Mouse (Mus musculus) hindbrain, embryonic 13.5 days (tissue): ENCODE results near the gene Repin1. TPM values are rescaled to one million over a fixed set of nuclear protein-coding genes. Genes with fewer than 3 reads are reported as not detected.

Experiments used
- ATAC-seq: fragments of 200-750 bp; cut with Nextera tagmentation; 2 replicates; pipeline ENCODE4 v1.8.0; 2017; ENCODE audit warnings: moderate TSS enrichment; ENCODE audit not compliant: low FRiP score
- H3K27ac ChIP-seq: fragments of 300-500 bp; sonication (generic); 2 replicates; pipeline ENCODE4 v1.5.1; 2015; ENCODE audit warnings: inconsistent platforms, mild to moderate bottlenecking, moderate library complexity
- H3K27me3 ChIP-seq: fragments of 300-500 bp; sonication (generic); 2 replicates; pipeline ENCODE4 v1.6.1; 2015; ENCODE audit warnings: mild to moderate bottlenecking, inconsistent platforms
- H3K36me3 ChIP-seq: fragments of 300-500 bp; sonication (generic); 2 replicates; pipeline ENCODE4 v1.6.1; 2015; ENCODE audit warnings: mild to moderate bottlenecking, inconsistent platforms
- H3K4me1 ChIP-seq: fragments of 300-500 bp; sonication (generic); replicated peaks from 2 replicates; pipeline ENCODE4 v1.6.1; 2015; ENCODE audit warnings: inconsistent platforms
- H3K4me2 ChIP-seq: fragments of 300-500 bp; sonication (generic); 2 replicates; pipeline ENCODE4 v1.6.1; 2015; ENCODE audit warnings: inconsistent platforms, mild to moderate bottlenecking, moderate library complexity
- H3K4me3 ChIP-seq: fragments of 300-500 bp; sonication (generic); 2 replicates; pipeline ENCODE4 v1.5.1; 2015; ENCODE audit warnings: mild to moderate bottlenecking, inconsistent platforms
- H3K9ac ChIP-seq: fragments of 300-500 bp; sonication (generic); 2 replicates; pipeline ENCODE4 v1.6.1; 2015; ENCODE audit warnings: mild to moderate bottlenecking, inconsistent platforms
- H3K9me3 ChIP-seq: fragments of 300-500 bp; sonication (generic); 2 replicates; pipeline ENCODE4 v1.6.1; 2016; ENCODE audit warnings: inconsistent platforms
- WGBS: fragments of 180-500 bp; shearing (Covaris S2); methylation state at CpG from one replicate; pipeline ENCODE4 v1.1.7; 2015; 5-methylcytosine and 5-hydroxymethylcytosine counted together
- polyA plus RNA-seq: library from polyadenylated mRNA; unstranded; fragments of >200 nt; fragmentation: Nextera tagmentation; extraction: Ambion mirVana; gene quantifications from 2 replicates; pipeline ENCODE4 v1.2.1, GENCODE M21; 2015

The Repin1 gene
- polyA plus RNA-seq, 1 experiment from 2014 or later = 39.3 TPM

GRCm38 (mm10) chr6:48566312-48566711 is 27.4 kb upstream of the Repin1 start:
- Histone ChIP-seq H3K4me1 (peaks cover 20% of the 10 kb centered on the region; the same call in 1 of the 2 replicates), H3K9me3 (no peaks in the 10 kb centered on the region), H3K36me3 (peaks cover 65% of the 10 kb centered on the region), H3K27ac (no peak overlapping the region), H3K27me3 (no peaks in the 10 kb centered on the region), H3K4me3 (no peak overlapping the region), H3K4me2 (no peak overlapping the region), H3K9ac (no peak overlapping the region)
- ATAC-seq = no peak
- WGBS = 60% methylated on average over 5 of the region's 5 CpGs

- no peak overlapping the region for H3K4me2 ChIP-seq
- H3K4me3 ChIP-seq = no peak overlapping the region
- peaks cover 20% of the 10 kb centered on the region; the same call in 1 of the 2 replicates for H3K4me1 ChIP-seq
- H3K36me3 ChIP-seq = peaks cover 60% of the 10 kb centered on the region
- ATAC-seq = 0 out of 2 replicates have a peak, but pooled peaks have one; percentile 36
- H3K27ac ChIP-seq = no peak overlapping the region
- H3K9me3 ChIP-seq = no peaks in the 10 kb centered on the region
- WGBS = 84% methylated on average over 21 of the region's 21 CpGs
- no peaks in the 10 kb centered on the region for H3K27me3 ChIP-seq
- H3K9ac ChIP-seq = peak overlapping the region; percentile 8; the same call in 1 of the 2 replicates
Measured at GRCm38 (mm10) chr6:48568036-48568984, 25.4 kb upstream of the Repin1 start.

GRCm38 (mm10) chr6:48569065-48569807 is 24.4 kb upstream of the Repin1 start:
- Histone ChIP-seq H3K4me3 (no peak overlapping the region), H3K9me3 (no peaks in the 10 kb centered on the region), H3K9ac (no peak overlapping the region), H3K4me2 (no peak overlapping the region), H3K4me1 (peaks cover 20% of the 10 kb centered on the region; the same call in 1 of the 2 replicates), H3K27ac (no peak overlapping the region), H3K36me3 (peaks cover 51% of the 10 kb centered on the region), H3K27me3 (no peaks in the 10 kb centered on the region)
- no peak for ATAC-seq
- 84% methylated on average over 8 of the region's 8 CpGs for WGBS

- Histone ChIP-seq H3K4me1 (peaks cover 10% of the 10 kb centered on the region; the same call in 1 of the 2 replicates), H3K4me3 (no peak overlapping the region), H3K27me3 (no peaks in the 10 kb centered on the region), H3K9ac (no peak overlapping the region), H3K4me2 (no peak overlapping the region), H3K27ac (no peak overlapping the region), H3K9me3 (no peaks in the 10 kb centered on the region), H3K36me3 (peaks cover 26% of the 10 kb centered on the region)
- 90% methylated on average over 5 of the region's 5 CpGs for WGBS
- no peak for ATAC-seq
Measured at GRCm38 (mm10) chr6:48572014-48572413, 21.7 kb upstream of the Repin1 start.

- peaks cover 10% of the 10 kb centered on the region; the same call in 1 of the 2 replicates for H3K4me1 ChIP-seq
- 30% methylated on average over 6 of the region's 6 CpGs for WGBS
Measured at GRCm38 (mm10) chr6:48572572-48573061, 21.1 kb upstream of the Repin1 start, which contains the start of gene Rarres2. Gene Rarres2 (minus strand): TSS chr6:48572789.

GRCm38 (mm10) chr6:48573280-48573679 is 20.4 kb upstream of the Repin1 start:
- Histone ChIP-seq H3K4me1 (0 out of 2 replicates have a peak, but pooled peaks cover 5% of the 10 kb centered on the region), H3K9me3 (no peaks in the 10 kb centered on the region), H3K27ac (no peak overlapping the region), H3K27me3 (no peaks in the 10 kb centered on the region), H3K4me3 (no peak overlapping the region), H3K4me2 (no peak overlapping the region), H3K9ac (no peak overlapping the region), H3K36me3 (peaks cover 21% of the 10 kb centered on the region)
- no peak for ATAC-seq
- 74% methylated on average over 10 of the region's 10 CpGs for whole genome bisulfite sequencing

More at GRCm38 (mm10) chr6:48572572-48573061, 21.1 kb upstream of the Repin1 start, which contains the start of gene Rarres2:
- H3K9me3 ChIP-seq = no peaks in the 10 kb centered on the region
- H3K4me3 ChIP-seq = no peak within 1 kb of the TSS
- no peak within 1 kb of the TSS for H3K4me2 ChIP-seq
- ATAC-seq = no peak
- no peaks in the 10 kb centered on the region for H3K27me3 ChIP-seq
- no peak within 1 kb of the TSS for H3K27ac ChIP-seq
- peaks cover 26% of the 10 kb centered on the region for H3K36me3 ChIP-seq
- no peak within 1 kb of the TSS for H3K9ac ChIP-seq

- no peak overlapping the region for H3K9ac ChIP-seq
- no peak overlapping the region for H3K4me2 ChIP-seq
- H3K27ac ChIP-seq = no peak overlapping the region
- no peaks in the 10 kb centered on the region for H3K9me3 ChIP-seq
- H3K36me3 ChIP-seq = peaks cover 14% of the 10 kb centered on the region
- no peak overlapping the region for H3K4me3 ChIP-seq
- H3K4me1 ChIP-seq = no peaks in the 10 kb centered on the region
- H3K27me3 ChIP-seq = no peaks in the 10 kb centered on the region
- 70% methylated on average over 3 of the region's 3 CpGs for WGBS
- no peak for ATAC-seq
Measured at GRCm38 (mm10) chr6:48573981-48574380, 19.7 kb upstream of the Repin1 start.

GRCm38 (mm10) chr6:48578736-48579135 is 14.9 kb upstream of the Repin1 start:
- Histone ChIP-seq H3K9ac (no peak overlapping the region), H3K27me3 (no peaks in the 10 kb centered on the region), H3K4me2 (no peak overlapping the region), H3K27ac (no peak overlapping the region), H3K4me1 (no peaks in the 10 kb centered on the region), H3K36me3 (no peaks in the 10 kb centered on the region), H3K9me3 (no peaks in the 10 kb centered on the region), H3K4me3 (no peak overlapping the region)
- no peak for ATAC-seq
- 66% methylated on average over 5 of the region's 5 CpGs for WGBS

- Histone ChIP-seq H3K4me1 (no peaks in the 10 kb centered on the region), H3K9ac (no peak overlapping the region), H3K36me3 (no peaks in the 10 kb centered on the region), H3K9me3 (no peaks in the 10 kb centered on the region), H3K4me2 (no peak overlapping the region), H3K4me3 (no peak overlapping the region), H3K27me3 (no peaks in the 10 kb centered on the region), H3K27ac (no peak overlapping the region)
- ATAC-seq = no peak
- 46% methylated on average over 5 of the region's 5 CpGs for WGBS
Measured at GRCm38 (mm10) chr6:48579215-48579648, 14.5 kb upstream of the Repin1 start.

- WGBS = 29% methylated on average over 3 of the region's 3 CpGs
- H3K36me3 ChIP-seq = no peaks in the 10 kb centered on the region
- no peak for ATAC-seq
- no peak overlapping the region for H3K27ac ChIP-seq
- no peaks in the 10 kb centered on the region for H3K9me3 ChIP-seq
- no peaks in the 10 kb centered on the region for H3K4me1 ChIP-seq
- H3K4me3 ChIP-seq = no peak overlapping the region
- no peak overlapping the region for H3K4me2 ChIP-seq
- H3K27me3 ChIP-seq = no peaks in the 10 kb centered on the region
- H3K9ac ChIP-seq = no peak overlapping the region; the same call in 1 of the 2 replicates
Measured at GRCm38 (mm10) chr6:48581257-48581656, 12.4 kb upstream of the Repin1 start.

- Histone ChIP-seq H3K27me3 (no peaks in the 10 kb centered on the region), H3K9me3 (no peaks in the 10 kb centered on the region), H3K36me3 (no peaks in the 10 kb centered on the region), H3K4me1 (no peaks in the 10 kb centered on the region), H3K27ac (no peak overlapping the region), H3K4me2 (no peak overlapping the region), H3K4me3 (no peak overlapping the region), H3K9ac (no peak overlapping the region)
- WGBS = 74% methylated on average over 3 of the region's 3 CpGs
- ATAC-seq = peak; percentile 52
Measured at GRCm38 (mm10) chr6:48582037-48582436, 11.6 kb upstream of the Repin1 start.

- H3K9ac ChIP-seq = no peak within 1 kb of the TSS
- no peak within 1 kb of the TSS for H3K27ac ChIP-seq
- 72% methylated on average over 6 of the region's 6 CpGs for WGBS
- no peak for ATAC-seq
- no peaks in the 10 kb centered on the region for H3K36me3 ChIP-seq
- no peak within 1 kb of the TSS for H3K4me2 ChIP-seq
- no peaks in the 10 kb centered on the region for H3K9me3 ChIP-seq
- peaks cover 7% of the 10 kb centered on the region for H3K4me1 ChIP-seq
- H3K4me3 ChIP-seq = no peak within 1 kb of the TSS
- no peaks in the 10 kb centered on the region for H3K27me3 ChIP-seq
Measured at GRCm38 (mm10) chr6:48589194-48589750, 4.4 kb upstream of the Repin1 start, which contains the start of gene Gm45021. Gene Gm45021 (plus strand): TSS chr6:48589610.
